Mouse (Mus musculus) heart, adult 11 months (tissue): ENCODE data around the gene Vrtn.

Source experiments
- DNase-seq: peaks from one replicate; pipeline ENCODE4 v3.0.0; 2022

Vrtn gene

GRCm38 (mm10) chr12:84691347-84691746, 50.5 kb downstream of the Vrtn start:
- no peak for DNase-seq

- DNase-seq: no peak
Measured at GRCm38 (mm10) chr12:84692141-84692540, 51.3 kb downstream of the Vrtn start.

GRCm38 (mm10) chr12:84698319-84699081, 57.7 kb downstream of the Vrtn start, which contains the start of gene Syndig1l:
TSS of gene Syndig1l (minus strand) at chr12:84698831.
- no peak for DNase-seq
